Mouse (Mus musculus): ENCODE measurements at regions not wholly inside any gene's neighbourhood (a gene's known extent, or its start where the extent isn't known, plus 50 kb on each side); places are given as distances from the start of the nearest gene placed in this dataset.

DNA sequence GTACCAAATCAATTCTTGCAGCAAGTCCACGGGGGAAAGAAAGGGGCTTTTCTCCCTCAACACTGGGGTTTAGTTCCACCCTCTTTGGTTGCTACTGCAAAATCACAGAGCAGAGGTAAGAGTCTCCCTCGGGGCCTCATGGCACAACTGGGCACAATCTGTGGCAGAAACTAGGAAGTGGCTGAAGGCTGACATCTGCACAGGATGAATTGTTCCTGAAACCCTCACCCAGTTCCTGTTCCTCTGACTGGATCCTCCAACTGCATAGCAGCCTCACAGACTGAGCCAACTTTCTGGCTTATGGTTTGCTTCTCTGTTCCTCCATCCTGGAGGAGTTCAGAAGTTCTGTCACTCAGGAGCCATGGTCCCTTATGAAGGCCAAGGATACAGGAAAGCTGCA, 338.6 kb downstream of the 3100002H09Rik start:
- no peak for TF ChIP-seq CTCF (IDR thresholded peaks at IDR 0.05 in 2 of 3, conservative IDR thresholded peaks at IDR 0.05 in 1 of 3; ENCODE audit: control insufficient read depth in 1 of 3, insufficient read depth in 1 of 3, low read depth in 2 of 3, low read length in 3 of 3, poor library complexity in 1 of 3, severe bottlenecking in 1 of 3)
- TF ChIP-seq POLR2A (IDR thresholded peaks at IDR 0.05; ENCODE audit: control insufficient read depth in 1 of 2, insufficient read depth in 1 of 2, low read depth in 1 of 2, low read length in 2 of 2, poor library complexity in 1 of 2) = no peak
- TF ChIP-seq HCFC1 (IDR thresholded peaks at IDR 0.05; ENCODE audit: low read depth, low read length) = no peak
- TF ChIP-seq MEF2A (IDR thresholded peaks at IDR 0.05; ENCODE audit: extremely low read depth, insufficient replicate concordance, low read depth, low read length, poor library complexity, severe bottlenecking) = no peak
- no peak for TF ChIP-seq MAX (IDR thresholded peaks at IDR 0.05; ENCODE audit: low read length)
- no peak for TF ChIP-seq ZNF384 (IDR thresholded peaks at IDR 0.05; ENCODE audit: low read depth, low read length)
- TF ChIP-seq ETS1 (IDR thresholded peaks at IDR 0.05; ENCODE audit: low read depth, low read length) = no peak
- no peak for TF ChIP-seq EP300 (IDR thresholded peaks at IDR 0.05; ENCODE audit: low read depth in 1 of 2, low read length in 2 of 2)
- TF ChIP-seq MAFK (IDR thresholded peaks at IDR 0.05; ENCODE audit: borderline replicate concordance, low read depth, low read length) = no peak
